Mouse (Mus musculus) CH12.LX (cell line): Measurements from ENCODE around the gene Dtnbp1. TPM values are rescaled to one million over a fixed set of nuclear protein-coding genes. Genes with fewer than 3 reads are reported as not detected.
A peak's percentile ranks its signal among the peaks of the same experiment; 100 is the strongest.

ENCODE experiments used
- DNase-seq: peaks from one replicate; pipeline ENCODE4 v3.0.0-alpha.2; 2013; ENCODE audit errors: extremely low read depth
- H3K27ac ChIP-seq: 2 replicates; pipeline ENCODE4 v1.5.1; 2012; ENCODE audit warnings: low read depth, mild to moderate bottlenecking, control low read depth, moderate library complexity; ENCODE audit not compliant: insufficient read depth
- H3K27me3 ChIP-seq: replicated peaks from 2 replicates; pipeline ENCODE3; 2012; ENCODE audit warnings: inconsistent platforms
- H3K36me3 ChIP-seq, 2 experiments: replicated peaks in 1 of 2; 2 replicates each; pipeline versions ENCODE3 to v1.6.1; 2012; ENCODE audit warnings: inconsistent platforms in 1 of 2, low read length in 1 of 2, mild to moderate bottlenecking in 1 of 2, mixed read lengths in 1 of 2, moderate library complexity in 1 of 2; ENCODE audit not compliant: control insufficient read depth in 1 of 2, insufficient read depth in 1 of 2
- H3K4me1 ChIP-seq, 2 experiments: 2 replicates each; pipeline ENCODE4 v1.6.1; 2012; ENCODE audit warnings: inconsistent platforms in 1 of 2, moderate library complexity in 1 of 2; ENCODE audit not compliant: insufficient read depth in 2 of 2, control insufficient read depth in 1 of 2
- H3K4me2 ChIP-seq: 2 replicates; pipeline ENCODE4 v1.6.1; 2012; ENCODE audit warnings: low read depth, mild to moderate bottlenecking, control low read depth; ENCODE audit not compliant: poor library complexity, insufficient read depth, severe bottlenecking
- H3K4me3 ChIP-seq, 3 experiments: fragments of 150-350 bp in 1 of 3; sonication (generic) in 1 of 3; replicated peaks in 1 of 3; 2 replicates each; pipeline versions ENCODE3 to v1.5.1; 2011 to 2012; ENCODE audit warnings: low read depth in 2 of 3, low read length in 2 of 3, mild to moderate bottlenecking in 2 of 3, moderate library complexity in 2 of 3, control low read depth in 1 of 3, improper control_type of control experiment in 1 of 3, inconsistent platforms in 1 of 3, mixed read lengths in 1 of 3; ENCODE audit not compliant: poor library complexity in 1 of 3
- H3K79me2 ChIP-seq: replicated peaks from 2 replicates; pipeline ENCODE4 v1.6.1; 2012; ENCODE audit warnings: mild to moderate bottlenecking, moderate library complexity; ENCODE audit not compliant: control insufficient read depth, poor library complexity, insufficient read depth, severe bottlenecking; ENCODE audit errors: extremely low read depth
- H3K9ac ChIP-seq: 2 replicates; pipeline ENCODE4 v1.6.1; 2012; ENCODE audit warnings: low read depth, mild to moderate bottlenecking, control low read depth, moderate library complexity; ENCODE audit not compliant: insufficient read depth
- H3K9me3 ChIP-seq: replicated peaks from 2 replicates; pipeline ENCODE3; 2012; ENCODE audit warnings: low read length, inconsistent platforms, mixed read lengths
- BHLHE40 ChIP-seq: IDR thresholded peaks from 2 replicates; pipeline ENCODE4 v1.6.1; 2011; ENCODE audit warnings: mild to moderate bottlenecking, low read depth, low read length, improper control_type of control experiment
- CHD1 ChIP-seq: IDR thresholded peaks from 2 replicates; pipeline ENCODE4 v1.6.1; 2012; ENCODE audit warnings: low read depth, low read length, improper control_type of control experiment, inconsistent platforms
- CHD2 ChIP-seq: IDR thresholded peaks from 2 replicates; pipeline ENCODE4 v1.6.1; 2011; ENCODE audit warnings: low read length, improper control_type of control experiment
- CTCF ChIP-seq, 2 experiments: IDR thresholded peaks in 1 of 2; conservative IDR thresholded peaks in 1 of 2; 2 replicates each; pipeline ENCODE4 v1.5.1; 2011 to 2012; ENCODE audit warnings: low read depth in 2 of 2, low read length in 2 of 2, improper control_type of control experiment in 1 of 2, inconsistent platforms in 1 of 2, mild to moderate bottlenecking in 1 of 2, moderate library complexity in 1 of 2
- E2F4 ChIP-seq: IDR thresholded peaks from 2 replicates; pipeline ENCODE4 v1.6.1; 2011; ENCODE audit warnings: low read depth, low read length, improper control_type of control experiment; ENCODE audit not compliant: insufficient replicate concordance
- ELF1 ChIP-seq: IDR thresholded peaks from 2 replicates; pipeline ENCODE4 v1.6.1; 2014; ENCODE audit warnings: low read depth, mild to moderate bottlenecking, inconsistent platforms, low read length, improper control_type of control experiment
- EP300 ChIP-seq: IDR thresholded peaks from 2 replicates; pipeline ENCODE4 v1.6.1; 2011; ENCODE audit warnings: low read length, improper control_type of control experiment
- ETS1 ChIP-seq: conservative IDR thresholded peaks from 2 replicates; pipeline ENCODE4 v1.6.1; 2012; ENCODE audit warnings: low read depth, mild to moderate bottlenecking, inconsistent platforms, low read length, improper control_type of control experiment, moderate library complexity
- GABPA ChIP-seq: IDR thresholded peaks from 2 replicates; pipeline ENCODE4 v1.6.1; 2012; ENCODE audit warnings: low read depth, low read length, improper control_type of control experiment, inconsistent platforms; ENCODE audit not compliant: insufficient replicate concordance
- HCFC1 ChIP-seq: IDR thresholded peaks from 2 replicates; pipeline ENCODE4 v1.6.1; 2012; ENCODE audit warnings: low read depth, mild to moderate bottlenecking, inconsistent platforms, low read length, improper control_type of control experiment
- IRF4 ChIP-seq: IDR thresholded peaks from 2 replicates; pipeline ENCODE4 v1.6.1; 2014; ENCODE audit warnings: low read depth, mild to moderate bottlenecking, inconsistent platforms, low read length, improper control_type of control experiment
- JUN ChIP-seq: IDR thresholded peaks from 2 replicates; pipeline ENCODE4 v1.6.1; 2011; ENCODE audit warnings: low read depth, mild to moderate bottlenecking, low read length, improper control_type of control experiment, moderate library complexity; ENCODE audit not compliant: insufficient read depth
- JUND ChIP-seq: conservative IDR thresholded peaks from 2 replicates; pipeline ENCODE4 v1.6.1; 2011; ENCODE audit warnings: low read depth, low read length, improper control_type of control experiment
- KAT2A ChIP-seq: IDR thresholded peaks from 2 replicates; pipeline ENCODE4 v1.6.1; 2012; ENCODE audit warnings: low read length, improper control_type of control experiment, inconsistent platforms; ENCODE audit not compliant: insufficient replicate concordance
- MAFK ChIP-seq: IDR thresholded peaks from 2 replicates; pipeline ENCODE4 v1.6.1; 2011; ENCODE audit warnings: low read length, improper control_type of control experiment; ENCODE audit not compliant: insufficient replicate concordance
- MAX ChIP-seq: IDR thresholded peaks from 2 replicates; pipeline ENCODE4 v1.6.1; 2011; ENCODE audit warnings: low read length, improper control_type of control experiment
- MAZ ChIP-seq: IDR thresholded peaks from 2 replicates; pipeline ENCODE4 v1.6.1; 2012; ENCODE audit warnings: low read depth, mild to moderate bottlenecking, inconsistent platforms, low read length, improper control_type of control experiment, moderate library complexity
- MXI1 ChIP-seq: IDR thresholded peaks from 2 replicates; pipeline ENCODE4 v1.6.1; 2011; ENCODE audit warnings: mild to moderate bottlenecking, low read depth, low read length, improper control_type of control experiment
- MYC ChIP-seq: IDR thresholded peaks from 2 replicates; pipeline ENCODE4 v1.6.1; 2011; ENCODE audit warnings: low read depth, mild to moderate bottlenecking, improper control_type of control experiment, low read length
- NELFE ChIP-seq: IDR thresholded peaks from 2 replicates; pipeline ENCODE4 v1.6.1; 2011; ENCODE audit warnings: low read depth, low read length, improper control_type of control experiment
- NRF1 ChIP-seq: IDR thresholded peaks from 2 replicates; pipeline ENCODE4 v1.6.1; 2014; ENCODE audit warnings: low read depth, mild to moderate bottlenecking, inconsistent platforms, low read length, improper control_type of control experiment, moderate library complexity
- PAX5 ChIP-seq: IDR thresholded peaks from 2 replicates; pipeline ENCODE4 v1.6.1; 2012; ENCODE audit warnings: low read length, inconsistent platforms, mixed read lengths
- POLR2A ChIP-seq: IDR thresholded peaks from 2 replicates; pipeline ENCODE4 v1.6.1; 2011; ENCODE audit warnings: low read depth, mild to moderate bottlenecking, improper control_type of control experiment, low read length
- POLR2AphosphoS2 ChIP-seq: IDR thresholded peaks from 2 replicates; pipeline ENCODE4 v1.6.1; 2011; ENCODE audit warnings: low read depth, low read length, improper control_type of control experiment
- RAD21 ChIP-seq: IDR thresholded peaks from 2 replicates; pipeline ENCODE4 v1.6.1; 2011; ENCODE audit warnings: low read depth, mild to moderate bottlenecking, low read length, improper control_type of control experiment, moderate library complexity
- RCOR1 ChIP-seq: conservative IDR thresholded peaks from 2 replicates; pipeline ENCODE4 v1.6.1; 2012; ENCODE audit warnings: low read depth, mild to moderate bottlenecking, inconsistent platforms, low read length, improper control_type of control experiment
- SIN3A ChIP-seq: IDR thresholded peaks from 2 replicates; pipeline ENCODE4 v1.6.1; 2012; ENCODE audit warnings: low read length, improper control_type of control experiment, inconsistent platforms
- SMC3 ChIP-seq: IDR thresholded peaks from 2 replicates; pipeline ENCODE4 v1.6.1; 2011; ENCODE audit warnings: low read depth, low read length, improper control_type of control experiment
- UBTF ChIP-seq: IDR thresholded peaks from 2 replicates; pipeline ENCODE4 v1.6.1; 2012; ENCODE audit warnings: low read depth, mild to moderate bottlenecking, inconsistent platforms, low read length, improper control_type of control experiment, moderate library complexity
- USF1 ChIP-seq: IDR thresholded peaks from 2 replicates; pipeline ENCODE4 v1.6.1; 2014; ENCODE audit warnings: low read depth, mild to moderate bottlenecking, inconsistent platforms, low read length, improper control_type of control experiment
- USF2 ChIP-seq: conservative IDR thresholded peaks from 2 replicates; pipeline ENCODE4 v1.6.1; 2011; ENCODE audit warnings: low read depth, low read length, improper control_type of control experiment
- ZC3H11A ChIP-seq: IDR thresholded peaks from 2 replicates; pipeline ENCODE4 v1.6.1; 2012; ENCODE audit warnings: low read depth, mild to moderate bottlenecking, inconsistent platforms, low read length, improper control_type of control experiment
- ZKSCAN1 ChIP-seq: IDR thresholded peaks from 2 replicates; pipeline ENCODE4 v1.6.1; 2012; ENCODE audit warnings: low read depth, inconsistent platforms, low read length, improper control_type of control experiment, borderline replicate concordance
- ZMIZ1 ChIP-seq: IDR thresholded peaks from 2 replicates; pipeline ENCODE4 v1.6.1; 2012; ENCODE audit warnings: low read depth, mild to moderate bottlenecking, inconsistent platforms, low read length, improper control_type of control experiment
- ZNF384 ChIP-seq: IDR thresholded peaks from 2 replicates; pipeline ENCODE4 v1.6.1; 2012; ENCODE audit warnings: low read depth, low read length, improper control_type of control experiment, inconsistent platforms
- dilution Hi-C: fragments of 300-500 bp; cut with MboI; formaldehyde crosslinking; loops from 2 replicates; pipeline ENCODE4 v1.14.3; 2020; ENCODE audit warnings: low sequenced_read_pairs; ENCODE audit not compliant: extremely low pct_unique_long_range_greater_than_20kb, extremely low pct_ligation_motif_present
- in situ Hi-C: fragments of 300-500 bp; cut with MboI; formaldehyde crosslinking; loops from 3 replicates; pipeline ENCODE4 v1.14.3; 2019; ENCODE audit warnings: low sequenced_read_pairs, low pct_ligation_motif_present, low pct_unique_long_range_greater_than_20kb, mixed read lengths
- polyA plus RNA-seq: library from polyadenylated mRNA; unstranded; fragments of >175 nt; gene quantifications from 2 replicates; pipeline ENCODE4 v1.2.1, GENCODE M21; 2012; ENCODE audit warnings: low read depth; ENCODE audit not compliant: insufficient read length
- total RNA-seq, 2 experiments: library from RNA; depleted of rRNA; stranded (reverse); fragments of 300-350 nt in 1 of 2; fragments of >200 nt in 1 of 2; gene quantifications; 2 replicates each; pipeline ENCODE4 v1.2.3; 2012 to 2014

Gene Dtnbp1
- total and polyA plus RNA-seq, 3 experiments, result 32.4 to 69.2 (median 35.9) TPM

- Histone ChIP-seq H3K36me3 (peaks cover 0 to 65% of the 10 kb centered on the region in 2 experiments), H3K4me1 (peaks cover 5 to 17% of the 10 kb centered on the region in 2 experiments), H3K9ac (no peak overlapping the region), H3K4me3 (no peak overlapping the region), H3K4me2 (no peak overlapping the region), H3K27ac (no peak overlapping the region), H3K27me3 (no peaks in the 10 kb centered on the region), H3K79me2 (peaks cover 2% of the 10 kb centered on the region; the same call in 1 of the 2 replicates), H3K9me3 (no peaks in the 10 kb centered on the region)
- in situ Hi-C loops (loop anchor here (10.0 kb wide), 1 partner anchor 213 kb away; no protein-coding TSS in a partner anchor), dilution Hi-C loops (no loop called here)
- DNase-seq, result peak; percentile 34
- TF ChIP-seq MXI1 (no peak), EP300 (no peak), USF2 (no peak), MAX (no peak), NRF1 (no peak), GABPA (no peak), PAX5 (no peak), JUN (no peak), MAFK (no peak), ZMIZ1 (no peak), ELF1 (no peak), ETS1 (no peak), KAT2A (no peak), NELFE (no peak), BHLHE40 (no peak), RAD21 (peak; percentile 75), SMC3 (peak; percentile 45), MYC (no peak), CHD1 (no peak), SIN3A (no peak), UBTF (no peak), RCOR1 (no peak), CTCF (conservative IDR thresholded peaks at IDR 0.05 in 1 of 2, IDR thresholded peaks at IDR 0.05 in 1 of 2; ENCODE audit: low read depth in 2 of 2, low read length in 2 of 2) (peak; percentile 27 to 67; a peak in 3 of 4 replicates), POLR2A (no peak), MAZ (no peak), HCFC1 (no peak), ZKSCAN1 (no peak; the same call in 1 of the 2 replicates), JUND (no peak), ZNF384 (peak; percentile 94), E2F4 (no peak), ZC3H11A (no peak), IRF4 (no peak), POLR2AphosphoS2 (no peak), CHD2 (no peak), USF1 (no peak)
Measured at GRCm38 (mm10) chr13:44977483-44978141, 24.3 kb downstream of the Dtnbp1 start.
